Mouse (Mus musculus) liver, embryonic 18 days (tissue): ENCODE data around the gene Vipas39. TPM values are rescaled to one million over a fixed set of nuclear protein-coding genes. Genes with fewer than 3 reads are reported as not detected.

Experiments used
- polyA plus RNA-seq: library from polyadenylated mRNA; depleted of rRNA; stranded (reverse); fragments of >200 nt; gene quantifications from 2 replicates; pipeline ENCODE4 v1.2.3, GENCODE M21; 2012; rRNA removed

Gene Vipas39
- polyA plus RNA-seq: 9.5 and 9.7 TPM in 2 replicates

GRCm38 (mm10) chr12:87266108-87266826 is at the start of gene Vipas39, which contains the start of gene Ahsa1:
TSS of gene Vipas39 (minus strand) at chr12:87266256.
TSS of gene Ahsa1 (plus strand) at chr12:87266479.

DNA sequence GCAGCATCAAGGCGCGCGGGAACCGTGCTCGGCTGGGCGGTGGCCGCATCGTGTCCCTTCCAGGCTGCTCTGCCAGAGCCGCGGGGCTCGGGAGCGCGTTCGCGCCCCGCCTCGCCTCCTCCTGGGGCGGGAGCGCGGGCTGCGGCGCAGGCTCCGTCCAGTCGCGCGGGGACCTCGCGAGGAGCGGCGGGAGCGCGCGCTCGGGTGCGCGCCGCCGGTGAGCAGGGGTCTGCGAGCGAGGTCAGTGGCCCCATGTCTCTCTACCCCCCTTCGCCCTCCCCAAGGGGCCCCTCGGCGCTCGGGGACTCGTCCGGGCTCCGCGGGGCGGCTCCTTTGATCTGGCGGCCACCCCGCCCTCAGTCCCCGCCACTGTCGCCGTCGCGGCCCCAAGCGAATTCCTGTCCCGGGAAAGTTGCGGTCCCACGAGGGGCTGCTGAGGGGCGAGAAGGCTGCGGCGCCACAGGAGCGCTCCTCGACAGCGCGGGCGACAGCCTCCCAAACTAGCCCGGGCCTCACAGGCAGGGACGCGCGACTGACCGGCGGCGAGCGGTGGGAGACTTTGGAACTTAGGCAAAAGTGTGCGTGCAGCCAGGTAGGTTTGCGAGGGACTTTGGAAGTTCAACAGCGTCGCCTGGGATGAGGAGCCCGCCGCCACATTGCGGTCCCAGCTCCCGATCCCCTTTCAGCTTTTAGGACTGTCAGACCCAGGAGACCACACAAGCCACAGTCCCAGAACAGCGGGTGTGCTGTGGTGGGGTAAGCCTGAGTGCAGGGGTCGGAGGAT is 33.8 kb upstream of the Vipas39 start, which contains the start of gene Ism2:
Ism2 (minus strand) TSS at position 49 of the 784 bp plus-strand sequence.

DNA sequence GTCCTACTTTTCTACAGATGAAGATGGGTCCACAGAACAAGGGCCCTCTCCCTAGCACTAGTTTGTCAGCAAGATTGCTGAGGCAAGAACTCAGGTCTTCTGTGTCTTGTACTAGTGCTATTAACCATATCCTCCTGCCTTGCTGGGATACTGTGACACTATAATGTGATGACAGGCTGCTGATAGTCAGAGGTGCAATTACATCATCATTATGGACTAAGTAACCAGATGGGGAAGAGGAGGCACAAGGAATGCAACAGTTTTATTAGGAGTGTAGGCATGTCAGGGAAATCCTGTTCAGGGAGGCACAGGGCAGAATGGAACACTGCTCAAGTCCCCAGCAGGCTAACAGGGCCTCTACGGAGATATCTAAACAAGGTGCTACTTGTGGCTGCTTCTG is 27.4 kb downstream of the Vipas39 start, which contains the start of gene Noxred1:
Noxred1 (minus strand) TSS at position 101 of the 400 bp plus-strand sequence.

GRCm38 (mm10) chr12:87199973-87200586 is 66.0 kb downstream of the Vipas39 start, which contains the start of gene Tmed8:
TSS of gene Tmed8 (minus strand) at chr12:87200454.

DNA sequence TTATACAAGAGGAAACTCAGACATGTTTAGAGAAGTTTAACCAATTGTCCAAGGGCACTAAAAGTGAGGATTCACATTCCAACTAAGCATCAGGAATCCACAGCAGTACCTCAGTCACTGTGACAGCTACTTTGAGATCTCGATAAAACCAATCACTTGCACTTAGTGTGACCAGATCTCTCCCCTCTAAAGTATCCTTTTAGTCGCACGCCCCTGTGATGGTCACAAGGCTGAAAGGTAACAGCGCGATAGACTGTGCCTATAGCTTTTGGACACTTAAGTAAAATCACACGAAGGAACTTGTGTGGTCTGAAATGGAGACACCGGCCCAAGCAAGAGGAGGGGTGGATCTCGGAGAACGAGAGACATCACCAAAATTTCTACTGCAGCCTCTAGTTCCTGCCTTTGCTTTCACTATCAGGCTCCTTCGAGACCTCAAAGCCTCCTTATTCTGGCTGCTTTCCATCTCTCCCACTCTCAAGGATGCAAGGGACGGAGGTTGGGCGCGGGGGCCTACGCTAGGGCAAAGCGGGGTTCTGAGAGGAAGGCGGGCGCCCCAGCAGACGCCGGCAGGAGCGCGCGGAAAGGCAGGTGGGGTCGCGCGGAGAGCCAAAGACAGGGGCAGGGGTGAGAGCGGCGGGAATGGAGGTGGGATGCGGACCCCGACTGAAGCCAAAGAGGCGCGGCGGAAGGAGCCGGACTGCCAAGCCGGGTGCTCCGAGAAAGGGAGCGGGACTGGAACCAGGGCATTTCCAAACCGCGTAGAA is 66.7 kb downstream of the Vipas39 start, which contains the start of gene Samd15:
Samd15 (plus strand) TSS at position 518 of the 767 bp plus-strand sequence.

Other genes starting within 250 kb of the Vipas39 start
- gene Tmem63c, start 244.9 kb downstream of the Vipas39 start, polyA plus RNA-seq: 0.01 TPM in 2 replicates
- gene Ngb, start 163.7 kb downstream of the Vipas39 start, polyA plus RNA-seq: 0.10 and 0.15 TPM in 2 replicates
- 274 and 311 TPM in 2 replicates for gene Gstz1, start 119.1 kb downstream of the Vipas39 start, polyA plus RNA-seq
- 4.1 and 4.5 TPM in 2 replicates for gene Pomt2, start 118.3 kb downstream of the Vipas39 start, polyA plus RNA-seq
- 0.06 and 0.15 TPM in 2 replicates for gene Samd15, start 66.5 kb downstream of the Vipas39 start, polyA plus RNA-seq
- gene Tmed8, start 65.8 kb downstream of the Vipas39 start, polyA plus RNA-seq: 0.66 and 0.71 TPM in 2 replicates
- 0.32 and 0.43 TPM in 2 replicates for gene Noxred1, start 27.5 kb downstream of the Vipas39 start, polyA plus RNA-seq
- 84.9 and 88.1 TPM in 2 replicates for gene Ahsa1, start 223 bp upstream of the Vipas39 start, polyA plus RNA-seq
- 0.09 and 0.18 TPM in 2 replicates for gene Ism2, start 33.4 kb upstream of the Vipas39 start, polyA plus RNA-seq
- gene Sptlc2, start 122.1 kb upstream of the Vipas39 start, polyA plus RNA-seq: 13.5 and 14.3 TPM in 2 replicates
- 32.5 and 32.8 TPM in 2 replicates for gene Slirp, start 177.6 kb upstream of the Vipas39 start, polyA plus RNA-seq
- gene Alkbh1, start 177.8 kb upstream of the Vipas39 start, polyA plus RNA-seq: 12.8 and 17.1 TPM in 2 replicates
- gene Snw1, start 206.0 kb upstream of the Vipas39 start, polyA plus RNA-seq: 15.4 and 15.6 TPM in 2 replicates
- not detected in 2 replicates for gene Gm5788, start 228.5 kb upstream of the Vipas39 start, polyA plus RNA-seq
- gene Gm8300, start 248.1 kb upstream of the Vipas39 start, polyA plus RNA-seq: not detected in 2 replicates